Mouse (Mus musculus) embryonic facial prominence, embryonic 15.5 days (tissue): ENCODE results near the gene Mrpl53. TPM values are rescaled to one million over a fixed set of nuclear protein-coding genes. Genes with fewer than 3 reads are reported as not detected.
A peak's percentile ranks its signal among the peaks of the same experiment; 100 is the strongest.

Experiments
- ATAC-seq: fragments of 200-750 bp; cut with Nextera tagmentation; 2 replicates; pipeline ENCODE4 v1.8.0; 2017; ENCODE audit warnings: low read depth, moderate TSS enrichment; ENCODE audit not compliant: insufficient number of reproducible peaks, low FRiP score, low TSS enrichment
- H3K27ac ChIP-seq: fragments of 300-500 bp; sonication (generic); replicated peaks from 2 replicates; pipeline ENCODE4 v1.5.1; 2015; ENCODE audit warnings: mild to moderate bottlenecking, inconsistent platforms
- H3K27me3 ChIP-seq: fragments of 300-500 bp; sonication (generic); 2 replicates; pipeline ENCODE4 v1.6.1; 2015; ENCODE audit warnings: inconsistent platforms
- H3K36me3 ChIP-seq: fragments of 300-500 bp; sonication (generic); 2 replicates; pipeline ENCODE4 v1.6.1; 2015; ENCODE audit warnings: mild to moderate bottlenecking, inconsistent platforms
- H3K4me1 ChIP-seq: fragments of 300-500 bp; sonication (generic); 2 replicates; pipeline ENCODE4 v1.6.1; 2015; ENCODE audit warnings: inconsistent platforms
- H3K4me2 ChIP-seq: fragments of 300-500 bp; sonication (generic); replicated peaks from 2 replicates; pipeline ENCODE4 v1.6.1; 2015; ENCODE audit warnings: mild to moderate bottlenecking, inconsistent platforms
- H3K4me3 ChIP-seq: fragments of 300-500 bp; sonication (generic); replicated peaks from 2 replicates; pipeline ENCODE4 v1.5.1; 2015; ENCODE audit warnings: mild to moderate bottlenecking, inconsistent platforms
- H3K9ac ChIP-seq: fragments of 300-500 bp; sonication (generic); 2 replicates; pipeline ENCODE4 v1.6.1; 2015; ENCODE audit warnings: inconsistent platforms
- H3K9me3 ChIP-seq: fragments of 300-500 bp; sonication (generic); replicated peaks from 2 replicates; pipeline ENCODE4 v1.6.1; 2016; ENCODE audit warnings: inconsistent platforms
- WGBS: fragments of 180-500 bp; shearing (Covaris S2); methylation state at CpG from one replicate; pipeline ENCODE4 v1.1.7; 2015; 5-methylcytosine and 5-hydroxymethylcytosine counted together
- polyA plus RNA-seq: library from polyadenylated mRNA; unstranded; fragments of >200 nt; fragmentation: Nextera tagmentation; extraction: Ambion mirVana; gene quantifications from 2 replicates; pipeline ENCODE4 v1.2.1, GENCODE M21; 2015

The Mrpl53 gene
- polyA plus RNA-seq, 1 experiment from 2014 or later, result 121 TPM

DNA sequence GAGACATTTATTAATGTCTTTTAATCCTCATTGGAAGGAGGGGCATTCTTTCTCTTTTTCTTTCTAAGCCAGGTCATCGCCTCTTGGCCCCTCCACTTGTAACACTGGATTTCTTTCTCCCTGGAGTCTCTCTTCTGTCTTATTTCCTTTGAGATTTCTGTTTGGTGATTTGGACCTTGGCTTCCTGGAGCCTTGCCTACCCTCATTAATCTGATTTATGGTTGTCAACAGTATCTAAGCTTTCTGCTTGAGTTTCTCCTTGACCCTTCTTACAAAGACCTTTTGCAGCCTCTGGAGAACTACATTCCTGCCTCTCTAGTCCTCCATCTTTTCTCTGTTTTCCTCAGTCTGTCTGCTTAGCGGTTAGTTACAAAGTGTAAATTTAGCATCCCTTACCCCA, 10.4 kb upstream of the Mrpl53 start:
- Histone ChIP-seq H3K4me1 (peaks cover 21% of the 10 kb centered on the region), H3K36me3 (no peaks in the 10 kb centered on the region), H3K9ac (no peak overlapping the region), H3K9me3 (no peaks in the 10 kb centered on the region), H3K4me3 (no peak overlapping the region), H3K4me2 (no peak overlapping the region), H3K27me3 (peaks cover 8% of the 10 kb centered on the region), H3K27ac (no peak overlapping the region)
- 75% methylated on average over 2 of the region's 2 CpGs for WGBS
- no peak for ATAC-seq

DNA sequence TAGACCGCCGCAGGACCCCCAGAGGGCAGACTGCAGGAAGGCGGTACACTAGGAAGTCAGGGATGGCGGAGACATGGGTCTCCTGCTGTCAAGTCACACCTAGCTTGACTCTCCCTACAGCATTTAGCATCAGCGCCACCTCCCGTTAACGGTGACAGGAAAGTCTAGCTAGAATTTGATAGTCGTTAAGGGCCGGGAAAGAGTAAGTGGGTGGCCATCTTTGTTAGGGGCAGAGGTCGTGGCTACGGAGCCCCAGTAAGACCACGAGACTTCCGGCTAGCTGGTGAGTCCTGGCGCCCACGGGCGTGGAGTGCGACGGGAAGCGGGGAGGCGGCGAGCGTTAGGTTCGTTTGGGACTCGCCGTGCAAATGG, 7.5 kb upstream of the Mrpl53 start, which contains the start of the genes Ccdc142 and Gm42688:
Ccdc142 (plus strand) TSS at position 286 of the 372 bp plus-strand sequence.
Gm42688 (plus strand) TSS at position 302 of the 372 bp plus-strand sequence.
- Histone ChIP-seq H3K27me3 (peaks cover 2% of the 10 kb centered on the region; the same call in 1 of the 2 replicates), H3K9ac (peak within 1 kb of the TSS; percentile 55), H3K4me2 (peak within 1 kb of the TSS; percentile 95), H3K36me3 (0 out of 2 replicates have a peak, but pooled peaks cover 3% of the 10 kb centered on the region), H3K9me3 (no peaks in the 10 kb centered on the region), H3K4me1 (peaks cover 23% of the 10 kb centered on the region), H3K4me3 (peak within 1 kb of the TSS; percentile 70), H3K27ac (peak within 1 kb of the TSS; percentile 83)
- peak; percentile 89 for ATAC-seq
- WGBS, result under 1% methylated on average over 25 of the region's 25 CpGs

DNA sequence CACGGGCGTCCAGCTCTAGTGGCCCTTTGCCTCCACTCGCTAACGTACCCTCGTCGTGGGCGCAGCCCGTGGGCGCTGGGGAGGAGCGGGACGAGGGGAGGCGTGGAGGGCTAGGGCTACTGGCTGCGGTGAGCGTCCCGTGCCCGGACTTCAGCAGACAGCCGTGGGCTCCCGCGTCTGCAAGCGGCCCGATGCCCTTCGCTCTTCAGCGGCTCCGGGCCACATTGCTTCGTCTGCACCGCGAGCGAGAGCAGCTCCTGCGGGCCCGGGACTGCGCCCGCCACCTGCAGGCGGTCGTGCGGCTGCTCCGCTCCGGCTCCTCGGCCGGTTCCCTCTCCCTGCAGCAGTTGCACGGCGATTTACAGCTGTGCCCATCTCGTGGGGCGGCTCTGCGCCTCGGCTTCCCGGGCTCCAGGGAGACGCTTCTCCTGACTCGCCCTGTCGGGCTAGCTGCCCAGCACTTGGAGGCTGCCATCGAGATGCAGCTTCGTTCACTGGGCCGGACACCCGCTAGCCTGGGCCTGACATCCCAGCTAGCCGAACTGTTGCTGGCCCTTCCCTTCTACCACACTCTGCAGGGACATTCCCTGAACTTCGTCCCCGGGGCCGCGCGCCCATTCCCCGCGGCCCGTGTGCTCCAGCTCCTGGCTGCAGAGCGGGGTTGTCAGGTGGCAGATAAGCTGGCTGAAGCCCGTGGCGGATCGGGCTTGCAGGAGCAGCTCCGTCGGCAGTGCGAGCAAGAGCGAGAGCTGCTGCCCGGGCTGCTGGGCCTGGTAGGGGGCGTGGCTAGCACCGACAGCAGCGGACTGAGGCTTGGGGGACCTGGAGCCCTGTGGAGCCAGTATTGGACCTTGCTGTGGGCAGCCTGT, 6.9 kb upstream of the Mrpl53 start:
- peak overlapping the region; percentile 83 for H3K27ac ChIP-seq
- peak overlapping the region; percentile 70 for H3K4me3 ChIP-seq
- peak; percentile 78 for ATAC-seq
- WGBS, result under 1% methylated on average over 74 of the region's 74 CpGs
- peak overlapping the region; percentile 95 for H3K4me2 ChIP-seq
- H3K27me3 ChIP-seq, result no peaks in the 10 kb centered on the region
- H3K36me3 ChIP-seq, result peaks cover 7% of the 10 kb centered on the region; the same call in 1 of the 2 replicates
- peak overlapping the region; percentile 55 for H3K9ac ChIP-seq
- no peaks in the 10 kb centered on the region for H3K9me3 ChIP-seq
- peaks cover 23% of the 10 kb centered on the region for H3K4me1 ChIP-seq

GRCm38 (mm10) chr6:83103130-83103650, 5.7 kb upstream of the Mrpl53 start:
- Histone ChIP-seq H3K4me3 (no peak overlapping the region), H3K9me3 (no peaks in the 10 kb centered on the region), H3K27me3 (no peaks in the 10 kb centered on the region), H3K4me2 (peak overlapping the region; percentile 95), H3K27ac (no peak overlapping the region; the same call in 1 of the 2 replicates), H3K9ac (no peak overlapping the region), H3K36me3 (peaks cover 9% of the 10 kb centered on the region; the same call in 1 of the 2 replicates), H3K4me1 (peaks cover 29% of the 10 kb centered on the region)
- 44% methylated on average over 11 of the region's 11 CpGs for WGBS
- no peak for ATAC-seq

DNA sequence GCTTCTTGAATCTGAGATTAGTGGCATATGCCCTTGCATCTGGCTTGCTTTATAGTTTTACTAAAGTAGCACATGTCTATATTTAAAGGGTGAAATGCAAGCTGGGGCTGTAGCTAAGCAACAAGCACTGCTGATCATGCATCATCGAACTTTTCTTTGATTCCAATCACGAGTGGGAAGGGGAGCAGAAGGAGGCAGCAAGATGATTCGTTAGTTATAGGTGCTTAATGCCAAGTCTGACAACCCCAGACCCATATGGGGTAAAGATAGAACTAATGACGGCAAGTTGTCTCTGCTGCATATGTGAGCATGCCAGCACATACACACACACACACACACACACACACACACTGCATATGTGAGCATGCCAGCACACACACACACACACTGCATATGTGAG, 4.7 kb upstream of the Mrpl53 start:
- 52% methylated on average over 4 of the region's 4 CpGs for WGBS
- Histone ChIP-seq H3K4me2 (no peak overlapping the region), H3K27me3 (no peaks in the 10 kb centered on the region), H3K9me3 (no peaks in the 10 kb centered on the region), H3K36me3 (peaks cover 9% of the 10 kb centered on the region; the same call in 1 of the 2 replicates), H3K4me1 (peaks cover 35% of the 10 kb centered on the region), H3K4me3 (no peak overlapping the region), H3K27ac (no peak overlapping the region), H3K9ac (no peak overlapping the region)
- no peak for ATAC-seq

DNA sequence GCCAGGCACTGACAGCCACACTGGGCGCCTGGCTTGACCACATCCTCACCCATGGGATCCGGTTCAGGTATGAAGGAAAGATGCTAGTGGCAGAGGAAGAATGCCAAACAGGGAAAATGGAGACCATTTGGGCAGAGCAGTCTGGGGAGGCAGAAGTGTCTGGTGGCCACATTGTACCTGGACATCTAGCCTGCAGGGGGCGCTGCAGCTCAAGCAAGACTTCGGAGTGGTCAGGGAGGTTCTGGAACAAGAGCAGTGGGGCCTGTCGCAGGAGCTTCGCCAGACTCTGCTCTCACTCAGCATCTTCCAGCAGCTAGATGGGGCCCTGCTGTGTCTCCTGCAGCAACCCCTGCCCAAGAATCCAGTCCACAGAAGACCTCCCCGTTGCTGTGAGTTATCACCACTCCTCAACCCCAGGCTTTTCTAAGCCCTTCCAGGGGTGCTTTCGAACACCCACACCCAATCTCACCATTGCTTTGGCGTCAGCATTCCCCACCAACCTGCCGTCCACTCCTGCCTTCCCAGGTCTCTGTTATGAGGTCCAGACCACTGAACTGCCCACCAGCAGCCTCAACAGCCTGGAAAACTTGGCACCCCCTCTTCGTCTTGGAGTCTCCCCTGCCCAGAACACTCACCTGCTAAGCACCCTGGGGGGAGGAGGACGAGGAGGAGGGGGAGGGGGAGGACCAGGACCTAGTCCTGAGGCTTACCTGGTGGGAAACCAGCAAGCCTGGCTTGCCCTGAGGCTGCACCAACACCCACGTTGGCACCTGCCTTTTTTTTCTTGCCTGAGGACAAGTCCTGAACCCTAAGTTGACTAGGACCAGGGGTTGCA, 1.1 kb upstream of the Mrpl53 start:
- 33% methylated on average over 13 of the region's 13 CpGs for WGBS
- no peaks in the 10 kb centered on the region for H3K9me3 ChIP-seq
- H3K27ac ChIP-seq, result 0 out of 2 replicates have a peak overlapping the region, but pooled peaks have one; percentile 73
- peaks cover 30% of the 10 kb centered on the region for H3K4me1 ChIP-seq
- 0 out of 2 replicates have a peak, but pooled peaks have one; percentile 21 for ATAC-seq
- no peaks in the 10 kb centered on the region for H3K27me3 ChIP-seq
- H3K9ac ChIP-seq, result no peak overlapping the region
- peaks cover 9% of the 10 kb centered on the region; the same call in 1 of the 2 replicates for H3K36me3 ChIP-seq
- H3K4me3 ChIP-seq, result peak overlapping the region; percentile 67
- H3K4me2 ChIP-seq, result peak overlapping the region; percentile 88

DNA sequence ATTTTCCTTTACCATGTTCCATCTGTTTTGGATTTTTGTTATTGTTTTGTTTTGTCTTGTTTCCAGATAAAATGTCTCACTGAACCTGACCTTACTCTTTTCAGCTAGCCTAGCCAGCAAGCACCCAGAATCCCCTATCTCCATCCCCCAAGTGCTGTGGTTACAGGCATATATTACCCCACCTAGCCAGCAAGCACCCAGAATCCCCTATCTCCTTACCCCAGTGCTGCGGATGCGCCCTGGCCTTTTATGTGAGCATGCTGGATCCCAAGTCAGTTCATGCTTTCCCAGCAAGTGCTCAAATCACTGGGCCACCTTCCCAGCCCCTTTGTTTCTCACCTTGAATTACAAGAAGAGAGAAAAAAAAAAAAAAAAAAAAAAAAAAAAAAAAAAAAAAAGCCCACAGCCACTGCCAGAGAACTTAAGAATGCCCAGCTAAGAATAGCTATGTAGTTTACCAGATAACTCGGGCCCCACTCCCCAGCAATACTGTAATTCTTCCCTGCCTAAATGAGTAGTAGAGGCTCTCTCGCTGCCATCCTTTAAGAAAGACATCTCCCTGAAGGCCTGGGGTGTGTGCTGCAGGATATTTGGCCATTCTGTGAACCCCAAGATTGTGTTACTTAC, 2.8 kb downstream of the Mrpl53 start:
- Histone ChIP-seq H3K36me3 (peaks cover 6% of the 10 kb centered on the region; the same call in 1 of the 2 replicates), H3K9ac (no peak overlapping the region), H3K27ac (no peak overlapping the region), H3K4me2 (no peak overlapping the region), H3K4me3 (no peak overlapping the region), H3K27me3 (no peaks in the 10 kb centered on the region), H3K4me1 (peaks cover 36% of the 10 kb centered on the region), H3K9me3 (no peaks in the 10 kb centered on the region)
- no peak for ATAC-seq
- WGBS, result 91% methylated on average over 4 of the region's 4 CpGs

DNA sequence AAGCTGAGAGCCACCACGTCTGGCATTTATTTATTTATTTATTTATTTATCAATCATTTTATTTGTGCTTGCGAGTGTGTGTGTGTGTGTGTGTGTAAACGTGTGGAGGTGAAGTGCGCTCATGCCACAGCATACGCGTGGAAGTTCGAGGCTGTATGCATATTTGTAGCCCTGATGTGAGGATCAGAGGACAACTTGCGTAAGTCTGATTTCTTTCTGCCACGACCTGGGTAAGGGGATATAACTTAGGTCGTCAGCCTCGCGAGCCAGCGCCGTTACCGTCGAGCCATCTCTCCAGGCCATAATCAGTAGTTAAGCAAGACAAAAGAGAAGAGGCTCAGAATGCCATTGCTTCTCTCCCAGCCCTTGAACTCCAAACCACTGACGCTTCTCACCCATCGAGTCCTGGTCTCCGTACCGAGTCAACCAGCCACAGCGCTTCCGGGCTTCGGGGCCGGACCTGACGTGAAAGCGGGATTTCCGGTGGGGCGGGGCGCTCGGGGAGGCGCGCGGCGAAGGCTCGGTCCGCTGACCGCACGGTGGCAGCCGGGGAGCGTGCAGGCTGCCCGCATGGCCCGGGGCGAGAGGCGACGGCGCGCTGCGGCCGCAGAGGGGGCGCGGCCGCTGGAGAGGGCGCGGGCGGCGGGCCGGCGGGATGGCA, 6.3 kb downstream of the Mrpl53 start, which contains the start of gene Mogs:
Mogs (plus strand) TSS at position 486 of the 661 bp plus-strand sequence.
- peak within 1 kb of the TSS; percentile 90 for H3K4me3 ChIP-seq
- H3K9ac ChIP-seq, result peak within 1 kb of the TSS; percentile 86
- H3K4me2 ChIP-seq, result peak within 1 kb of the TSS; percentile 92
- H3K36me3 ChIP-seq, result peaks cover 31% of the 10 kb centered on the region
- H3K9me3 ChIP-seq, result no peaks in the 10 kb centered on the region
- no peaks in the 10 kb centered on the region for H3K27me3 ChIP-seq
- H3K4me1 ChIP-seq, result peaks cover 38% of the 10 kb centered on the region
- H3K27ac ChIP-seq, result peak within 1 kb of the TSS; percentile 86
- ATAC-seq, result peak; percentile 84
- WGBS, result 1% methylated on average over 47 of the region's 58 CpGs

- peak overlapping the region; percentile 86 for H3K9ac ChIP-seq
- peak overlapping the region; percentile 92 for H3K4me2 ChIP-seq
- H3K9me3 ChIP-seq, result no peaks in the 10 kb centered on the region
- peak; percentile 40 for ATAC-seq
- under 1% methylated on average over 45 of the region's 48 CpGs for WGBS
- peak overlapping the region; percentile 90 for H3K4me3 ChIP-seq
- peaks cover 43% of the 10 kb centered on the region for H3K4me1 ChIP-seq
- peaks cover 31% of the 10 kb centered on the region for H3K36me3 ChIP-seq
- H3K27ac ChIP-seq, result peak overlapping the region; percentile 86
- H3K27me3 ChIP-seq, result no peaks in the 10 kb centered on the region
Observed at GRCm38 (mm10) chr6:83115682-83116372, 7.0 kb downstream of the Mrpl53 start.
